Mouse (Mus musculus): ENCODE results near the gene Gpr162.

DNA sequence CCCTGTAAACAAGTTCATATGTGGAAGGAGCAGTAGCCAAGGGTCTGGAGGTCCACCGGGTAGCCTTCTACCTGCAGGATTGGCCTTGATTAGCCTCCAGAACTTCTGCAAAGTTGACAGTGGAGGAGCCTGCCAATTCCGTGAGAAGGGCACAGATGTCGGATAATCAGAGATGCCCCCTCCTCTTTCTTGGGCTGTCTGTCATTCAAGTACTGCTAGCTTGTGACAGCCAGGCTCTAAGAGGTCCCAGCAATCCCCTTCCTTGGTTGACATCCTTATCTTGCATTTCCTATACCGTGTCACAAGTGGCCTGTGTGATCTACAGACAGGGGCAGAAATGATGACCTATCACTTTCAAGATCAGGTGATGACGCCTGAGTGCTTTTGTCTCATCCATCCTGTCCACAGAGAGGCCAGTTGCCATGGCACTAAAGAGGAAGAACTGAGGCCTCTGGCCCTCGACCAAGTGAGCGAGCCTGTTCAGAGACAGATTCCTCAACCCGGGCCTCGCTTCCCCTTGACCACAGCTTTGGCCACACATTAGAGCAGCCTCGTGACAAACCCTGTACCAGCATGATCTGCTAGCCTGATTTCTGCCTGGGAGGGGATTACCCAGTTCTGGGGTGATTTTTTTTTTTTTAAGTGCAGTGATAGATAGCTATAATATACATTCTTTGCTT is 37.2 kb upstream of the Gpr162 start:
- TF ChIP-seq GATA1 (IDR thresholded peaks at IDR 0.05; ENCODE audit: borderline replicate concordance, low read length) (no peak), FLI1 (IDR thresholded peaks at IDR 0.05; ENCODE audit: low read length) (no peak)
